Mouse (Mus musculus): ENCODE results near the gene Cyp20a1. TPM values are rescaled to one million over a fixed set of nuclear protein-coding genes. Genes with fewer than 3 reads are reported as not detected.

Cyp20a1 gene
- polyA plus RNA-seq, 1 experiment from 2014 or later: 18.0 TPM

DNA sequence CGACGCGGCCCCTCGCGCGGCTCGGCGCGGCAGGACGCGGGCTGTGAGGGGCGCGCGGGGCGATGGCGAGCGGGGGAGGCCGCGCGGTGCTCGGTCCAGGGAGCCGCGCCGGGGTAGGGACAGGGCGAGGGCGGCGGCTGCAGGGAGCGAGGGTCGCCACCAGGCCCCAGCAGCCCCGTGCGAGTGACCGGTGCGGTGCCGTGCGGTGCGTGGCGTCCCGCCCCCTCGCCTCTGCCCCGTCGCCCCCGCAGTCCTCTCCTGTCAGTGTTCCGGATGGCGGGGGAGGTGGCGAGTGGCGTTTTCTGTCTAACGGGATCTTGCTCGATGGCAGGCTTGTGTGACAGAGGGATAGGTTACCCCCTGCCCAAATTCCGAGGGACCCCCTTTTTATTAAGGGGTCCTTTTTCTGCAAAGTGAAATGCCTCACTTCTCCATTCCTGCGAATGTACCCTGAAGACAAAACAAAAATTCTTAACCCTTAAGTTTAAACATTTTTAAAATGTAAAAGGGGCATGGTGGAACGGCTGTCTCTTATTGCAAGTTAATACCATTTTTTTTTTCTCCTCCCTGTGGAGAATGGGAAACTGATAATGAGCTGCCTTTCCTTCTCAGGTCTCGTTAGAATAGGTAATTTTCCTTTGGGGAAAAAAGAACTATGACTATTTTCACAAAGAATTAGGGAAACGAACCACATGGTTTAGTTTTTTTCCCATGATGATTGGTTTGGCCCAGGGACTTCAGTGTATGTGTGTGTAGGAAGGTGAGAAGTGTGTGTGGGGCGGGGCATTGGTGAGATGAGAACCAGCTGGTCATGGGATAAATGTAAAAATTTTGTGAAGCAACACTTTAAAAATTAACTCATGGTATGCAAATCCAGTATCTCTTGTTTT lies 67.0 kb downstream of the Cyp20a1 start:
- DNase-seq (ENCODE audit: low spot score): peak; percentile 66
- Histone ChIP-seq H3K9me3 (replicated peaks; ENCODE audit: low read length) (no peaks in the 10 kb centered on the region), H3K4me2 (ENCODE audit: low read length) (peak overlapping the region; percentile 74), H3K4me1 (replicated peaks; ENCODE audit: insufficient read depth, low read length) (0 out of 2 replicates have a peak, but pooled peaks cover 5% of the 10 kb centered on the region), H3K27me3 (ENCODE audit: insufficient read depth, low read length) (no peaks in the 10 kb centered on the region), H3K4me3 (replicated peaks; ENCODE audit: low read depth, low read length) (peak overlapping the region; percentile 96), H3K27ac (peak overlapping the region; percentile 95), H3K36me3 (ENCODE audit: insufficient read depth, low read length) (no peaks in the 10 kb centered on the region), H3K9ac (ENCODE audit: low read depth, low read length) (peak overlapping the region; percentile 92)
- WGBS: under 1% methylated on average over 54 of the region's 54 CpGs
- TF ChIP-seq CTCF (IDR thresholded peaks at IDR 0.05; ENCODE audit: low read depth): no peak
- peak; percentile 82 for ATAC-seq (replicated peaks; ENCODE audit: low FRiP score, low read depth)

DNA sequence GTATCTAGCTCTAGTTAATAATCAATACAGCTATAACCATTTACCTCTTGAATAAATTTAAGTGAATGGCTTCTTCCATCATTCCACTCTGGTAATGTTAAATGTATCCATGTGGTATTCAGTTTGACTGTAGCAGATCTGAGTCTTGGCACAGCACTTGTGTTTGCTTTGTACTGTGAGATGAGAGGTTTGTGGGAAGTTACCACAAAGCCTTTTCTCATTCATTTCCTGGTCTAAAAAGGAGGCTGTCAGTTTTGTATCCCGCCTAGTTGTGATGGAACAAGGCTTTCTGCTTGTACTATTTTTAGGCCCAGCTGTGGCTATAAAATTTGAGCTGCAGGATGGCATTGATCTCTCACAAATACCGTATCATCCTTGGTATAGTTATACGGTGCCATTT lies 73.6 kb downstream of the Cyp20a1 start:
- Histone ChIP-seq H3K4me3 (replicated peaks; ENCODE audit: low read depth, low read length) (no peak overlapping the region), H3K9me3 (replicated peaks; ENCODE audit: low read length) (no peaks in the 10 kb centered on the region), H3K36me3 (ENCODE audit: insufficient read depth, low read length) (no peaks in the 10 kb centered on the region), H3K4me2 (ENCODE audit: low read length) (no peak overlapping the region), H3K27me3 (ENCODE audit: insufficient read depth, low read length) (no peaks in the 10 kb centered on the region), H3K4me1 (replicated peaks; ENCODE audit: insufficient read depth, low read length) (peaks cover 7% of the 10 kb centered on the region; the same call in 1 of the 2 replicates), H3K27ac (no peak overlapping the region), H3K9ac (ENCODE audit: low read depth, low read length) (no peak overlapping the region)
- no peak for ATAC-seq (replicated peaks; ENCODE audit: low FRiP score, low read depth)
- 40% methylated on average over 3 of the region's 3 CpGs for WGBS
- no peak for TF ChIP-seq CTCF (IDR thresholded peaks at IDR 0.05; ENCODE audit: low read depth)
- DNase-seq (ENCODE audit: low spot score): peak; percentile 59

DNA sequence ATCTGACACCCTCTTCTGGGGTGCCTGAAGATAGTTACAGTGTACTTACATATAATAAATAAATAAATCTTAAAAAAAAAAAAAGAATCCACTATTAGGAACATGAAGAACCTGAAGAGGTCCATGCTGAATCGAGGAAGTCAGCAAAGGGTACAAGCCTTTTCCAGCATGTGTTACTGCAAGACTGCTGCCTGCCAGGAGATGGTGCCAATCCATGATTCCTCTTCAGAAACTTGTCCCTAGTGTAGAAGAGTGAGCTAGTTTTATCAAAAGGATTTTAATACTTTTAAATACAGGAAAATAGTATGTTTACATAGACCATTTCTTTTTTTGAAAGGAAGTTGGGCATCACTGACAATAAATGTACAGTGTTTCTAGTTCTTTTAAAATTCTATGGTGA lies 80.8 kb downstream of the Cyp20a1 start:
- H3K27me3 ChIP-seq (ENCODE audit: insufficient read depth, low read length): no peaks in the 10 kb centered on the region
- H3K9me3 ChIP-seq (replicated peaks; ENCODE audit: low read length): no peaks in the 10 kb centered on the region
- no peaks in the 10 kb centered on the region for H3K4me1 ChIP-seq (replicated peaks; ENCODE audit: insufficient read depth, low read length)
- no peak overlapping the region for H3K9ac ChIP-seq (ENCODE audit: low read depth, low read length)
- no peak overlapping the region for H3K4me3 ChIP-seq (replicated peaks; ENCODE audit: low read depth, low read length)
- H3K4me2 ChIP-seq (ENCODE audit: low read length): no peak overlapping the region
- ATAC-seq (replicated peaks; ENCODE audit: low FRiP score, low read depth) (no peak), DNase-seq (ENCODE audit: low spot score) (peak; percentile 22)
- WGBS: 91% methylated on average over 1 of the region's 1 CpGs
- TF ChIP-seq CTCF (IDR thresholded peaks at IDR 0.05; ENCODE audit: low read depth): peak; percentile 54
- H3K36me3 ChIP-seq (ENCODE audit: insufficient read depth, low read length): no peaks in the 10 kb centered on the region
- no peak overlapping the region for H3K27ac ChIP-seq

DNA sequence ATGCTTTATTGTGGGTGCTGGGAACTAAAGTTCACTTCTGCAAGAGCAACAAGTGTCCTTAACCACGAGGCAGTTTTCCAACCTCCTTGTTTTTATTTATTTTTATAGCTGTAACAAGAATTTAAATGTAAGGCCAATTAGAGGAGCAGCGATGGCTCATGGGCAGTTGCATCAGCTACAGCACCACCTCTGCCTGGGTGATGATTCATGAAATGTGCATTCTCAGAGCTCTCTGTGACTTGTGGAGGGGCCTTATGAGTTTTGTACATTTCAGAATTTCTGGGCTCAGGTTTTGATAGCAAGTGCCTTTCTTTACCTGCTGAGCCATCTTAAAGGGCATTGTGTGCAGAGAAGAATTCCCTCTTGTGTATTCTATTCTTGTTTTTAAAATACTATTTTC lies 85.2 kb downstream of the Cyp20a1 start:
- H3K27ac ChIP-seq: no peak overlapping the region
- 82% methylated on average over 2 of the region's 2 CpGs for WGBS
- DNase-seq (ENCODE audit: low spot score) (no peak), ATAC-seq (replicated peaks; ENCODE audit: low FRiP score, low read depth) (no peak)
- H3K9ac ChIP-seq (ENCODE audit: low read depth, low read length): no peak overlapping the region
- no peak overlapping the region for H3K4me2 ChIP-seq (ENCODE audit: low read length)
- H3K4me3 ChIP-seq (replicated peaks; ENCODE audit: low read depth, low read length): no peak overlapping the region
- no peak for TF ChIP-seq CTCF (IDR thresholded peaks at IDR 0.05; ENCODE audit: low read depth)
- H3K9me3 ChIP-seq (replicated peaks; ENCODE audit: low read length): no peaks in the 10 kb centered on the region
- no peaks in the 10 kb centered on the region for H3K36me3 ChIP-seq (ENCODE audit: insufficient read depth, low read length)
- no peaks in the 10 kb centered on the region for H3K4me1 ChIP-seq (replicated peaks; ENCODE audit: insufficient read depth, low read length)
- no peaks in the 10 kb centered on the region for H3K27me3 ChIP-seq (ENCODE audit: insufficient read depth, low read length)

DNA sequence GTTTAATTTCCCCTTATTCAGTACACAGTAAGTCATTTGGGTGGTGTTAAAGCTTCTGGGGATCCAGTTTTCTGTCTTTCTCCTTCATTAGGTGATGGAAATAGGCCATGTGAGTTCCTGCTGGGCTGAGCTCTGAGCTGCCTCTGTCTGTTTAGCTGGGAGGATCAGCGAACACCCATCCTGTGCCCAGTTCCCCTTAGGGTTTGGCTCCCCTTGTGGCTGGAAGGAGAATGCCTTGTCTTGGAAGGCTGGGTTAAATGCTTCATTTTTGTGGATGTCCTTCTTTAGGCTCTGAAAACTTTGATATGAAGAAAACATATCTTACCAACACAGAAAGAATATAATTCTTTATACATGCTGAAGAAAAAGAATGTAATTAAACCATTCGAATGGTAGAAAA lies 85.8 kb downstream of the Cyp20a1 start:
- Histone ChIP-seq H3K9me3 (replicated peaks; ENCODE audit: low read length) (no peaks in the 10 kb centered on the region), H3K27me3 (ENCODE audit: insufficient read depth, low read length) (no peaks in the 10 kb centered on the region), H3K36me3 (ENCODE audit: insufficient read depth, low read length) (no peaks in the 10 kb centered on the region), H3K9ac (ENCODE audit: low read depth, low read length) (no peak overlapping the region), H3K4me1 (replicated peaks; ENCODE audit: insufficient read depth, low read length) (no peaks in the 10 kb centered on the region), H3K4me2 (ENCODE audit: low read length) (no peak overlapping the region), H3K27ac (no peak overlapping the region), H3K4me3 (replicated peaks; ENCODE audit: low read depth, low read length) (no peak overlapping the region)
- peak; percentile 79 for TF ChIP-seq CTCF (IDR thresholded peaks at IDR 0.05; ENCODE audit: low read depth)
- ATAC-seq (replicated peaks; ENCODE audit: low FRiP score, low read depth): no peak
- peak; percentile 44 for DNase-seq (ENCODE audit: low spot score)
- 78% methylated on average over 2 of the region's 2 CpGs for WGBS

DNA sequence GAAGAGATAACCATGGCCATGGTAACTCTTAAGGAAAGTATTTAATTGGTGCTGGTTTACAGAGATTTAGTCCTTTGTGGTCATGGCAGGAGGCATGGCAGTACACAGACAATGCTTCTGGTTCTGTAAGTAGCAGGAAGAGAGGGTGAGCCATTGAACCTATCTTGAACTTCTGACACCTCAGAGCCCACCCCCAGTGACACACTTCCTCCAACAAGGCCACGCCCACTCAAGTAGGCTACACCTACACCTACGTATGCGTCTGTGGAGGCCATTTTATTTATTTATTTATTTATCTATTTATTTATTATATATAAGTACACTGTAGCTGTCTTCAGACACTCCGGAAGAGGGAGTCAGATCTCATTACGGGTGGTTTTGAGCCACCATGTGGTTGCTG lies 88.4 kb downstream of the Cyp20a1 start:
- peaks cover 4% of the 10 kb centered on the region; the same call in 1 of the 2 replicates for H3K36me3 ChIP-seq (ENCODE audit: insufficient read depth, low read length)
- no peak overlapping the region for H3K4me2 ChIP-seq (ENCODE audit: low read length)
- no peak for DNase-seq (ENCODE audit: low spot score)
- 93% methylated on average over 5 of the region's 5 CpGs for WGBS
- H3K27me3 ChIP-seq (ENCODE audit: insufficient read depth, low read length): no peaks in the 10 kb centered on the region
- H3K9ac ChIP-seq (ENCODE audit: low read depth, low read length): no peak overlapping the region
- H3K4me3 ChIP-seq (replicated peaks; ENCODE audit: low read depth, low read length): no peak overlapping the region
- no peak for ATAC-seq (replicated peaks; ENCODE audit: low FRiP score, low read depth)
- H3K27ac ChIP-seq: no peak overlapping the region
- no peak for TF ChIP-seq CTCF (IDR thresholded peaks at IDR 0.05; ENCODE audit: low read depth)
- H3K4me1 ChIP-seq (replicated peaks; ENCODE audit: insufficient read depth, low read length): no peaks in the 10 kb centered on the region
- no peaks in the 10 kb centered on the region for H3K9me3 ChIP-seq (replicated peaks; ENCODE audit: low read length)
